In genomic region chr3:28402221-28402620, GRCm38 (mm10) we compare ENCODE assay signal across 11 mouse cellular contexts.
A peak's percentile ranks its signal among the peaks of the same experiment; 100 is the strongest.
DNase-seq lines count a peak whose midpoint lies in the region; ATAC-seq and TF ChIP-seq lines count a peak whose summit lies in the region.
"Had no signal": no experiment of that assay in that cellular context is flagged by ENCODE, and none has a peak within 500 bp of the region (broad histone marks: within the 10 kb centered on the region; RNA-seq: fewer than 3 reads in every experiment).

No protein-coding gene starts in this region.

- H3K9me3 ChIP-seq in ES-Bruce4 (replicated peaks; ENCODE audit: control insufficient read depth, insufficient read depth, low read length, poor library complexity, severe bottlenecking): no peaks in the 10 kb centered on the region
- H3K9me3 ChIP-seq in forebrain, embryonic 16.5 days (ENCODE audit: control insufficient read depth, low read length): no peaks in the 10 kb centered on the region

- H3K4me3 ChIP-seq in ES-Bruce4 (ENCODE audit: low read depth, low read length): no peak overlapping the region
- H3K4me3 ChIP-seq in forebrain, embryonic 16.5 days (replicated peaks; ENCODE audit: low read length): no peak overlapping the region

- peak; percentile 41 for ATAC-seq in forebrain, embryonic 16.5 days

- no peaks in the 10 kb centered on the region for H3K36me3 ChIP-seq in ES-Bruce4 (ENCODE audit: control insufficient read depth, insufficient read depth, low read length, poor library complexity, severe bottlenecking)
- no peaks in the 10 kb centered on the region for H3K36me3 ChIP-seq in forebrain, embryonic 16.5 days (ENCODE audit: control insufficient read depth, insufficient read depth)

- whole genome bisulfite sequencing in forebrain, embryonic 16.5 days: 45% methylated on average over 6 of the region's 6 CpGs

- TF ChIP-seq CTCF in ES-Bruce4 (IDR thresholded peaks at IDR 0.05; ENCODE audit: low read depth, low read length): no peak

- TF ChIP-seq EP300 in ES-Bruce4 (IDR thresholded peaks at IDR 0.05; ENCODE audit: insufficient read depth, low read depth, low read length): 0 out of 2 replicates have a peak, but pooled peaks have one; percentile 8

- H3K4me1 ChIP-seq in ES-Bruce4 (ENCODE audit: control insufficient read depth, insufficient read depth, low read length): peaks cover 4% of the 10 kb centered on the region
- H3K4me1 ChIP-seq in forebrain, embryonic 16.5 days (replicated peaks; ENCODE audit: control insufficient read depth, insufficient read depth, low read length): peaks cover 17% of the 10 kb centered on the region

- H3K9ac ChIP-seq in ES-Bruce4 (ENCODE audit: low read depth, poor library complexity, severe bottlenecking): no peak overlapping the region
- no peak overlapping the region for H3K9ac ChIP-seq in forebrain, embryonic 16.5 days (replicated peaks; ENCODE audit: low read depth, low read length)

- no peak overlapping the region for H3K4me2 ChIP-seq in forebrain, embryonic 16.5 days (ENCODE audit: low read length)

- peak; percentile 7 for DNase-seq in kidney, postnatal 14 days
- DNase-seq in kidney, postnatal 4 days: no peak
- DNase-seq in natural killer cell, adult 2 months (ENCODE audit: low spot score in 2 of 2): peak; percentile 60 to 72
- DNase-seq in layer of hippocampus, adult 11-12 months (ENCODE audit: low spot score): no peak
- no peak for DNase-seq in urinary bladder, adult 18-20 months (ENCODE audit: low spot score in 2 of 2)
- DNase-seq in embryo, embryonic 10 days (ENCODE audit: low spot score): no peak
- DNase-seq: heart, postnatal 4 days; layer of hippocampus, postnatal 36 days; lung, adult 2 months had no signal

- no peak overlapping the region for H3K27ac ChIP-seq in ES-Bruce4 (ENCODE audit: insufficient read depth, low read length)
- H3K27ac ChIP-seq in forebrain, embryonic 16.5 days (ENCODE audit: low read length): peak overlapping the region; percentile 56

- TF ChIP-seq POLR2A in ES-Bruce4 (IDR thresholded peaks at IDR 0.05; ENCODE audit: insufficient read depth, low read length): no peak

- no peaks in the 10 kb centered on the region for H3K27me3 ChIP-seq in ES-Bruce4 (ENCODE audit: control insufficient read depth, insufficient read depth, low read length, poor library complexity, severe bottlenecking)
- H3K27me3 ChIP-seq in forebrain, embryonic 16.5 days (replicated peaks; ENCODE audit: control insufficient read depth, insufficient read depth, low read length): no peaks in the 10 kb centered on the region

Comparison
In these comparisons a context has a peak if more than half of its experiments do, and no peak if none do; other contexts are left out.
1. DNase-seq: peak in kidney, postnatal 14 days (single experiment) and natural killer cell, adult 2 months (2 of 2); none in kidney, postnatal 4 days (0 of 2), layer of hippocampus, adult 11-12 months (single experiment), urinary bladder, adult 18-20 months (0 of 2) and embryo, embryonic 10 days (single experiment).